Mouse (Mus musculus) brown adipose tissue, adult 24 weeks (tissue): ENCODE measurements around the gene Psmb8. TPM values are rescaled to one million over a fixed set of nuclear protein-coding genes. Genes with fewer than 3 reads are reported as not detected.
A peak's percentile ranks its signal among the peaks of the same experiment; 100 is the strongest.

Experiments used
- H3K27ac ChIP-seq: fragments of 200-500 bp; replicated peaks from 2 replicates; pipeline ENCODE4 v1.5.1; 2012; ENCODE audit warnings: low read depth, mild to moderate bottlenecking, low read length
- H3K4me1 ChIP-seq: fragments of 200-500 bp; 2 replicates; pipeline ENCODE4 v1.6.1; 2012; ENCODE audit warnings: low read length, mixed read lengths; ENCODE audit not compliant: control insufficient read depth, insufficient read depth, insufficient read length
- H3K4me3 ChIP-seq: fragments of 200-500 bp; 2 replicates; pipeline ENCODE4 v1.5.1; 2012; ENCODE audit warnings: low read depth, mild to moderate bottlenecking, low read length, moderate library complexity; ENCODE audit not compliant: insufficient read depth
- polyA plus RNA-seq: library from polyadenylated mRNA; stranded (reverse); fragments of >200 nt; gene quantifications from 2 replicates; pipeline ENCODE4 v1.2.4, GENCODE M21; 2012; ENCODE audit not compliant: missing spikeins, insufficient read depth, insufficient read length

The Psmb8 gene
- polyA plus RNA-seq, 1 experiment = 20.2 TPM

DNA sequence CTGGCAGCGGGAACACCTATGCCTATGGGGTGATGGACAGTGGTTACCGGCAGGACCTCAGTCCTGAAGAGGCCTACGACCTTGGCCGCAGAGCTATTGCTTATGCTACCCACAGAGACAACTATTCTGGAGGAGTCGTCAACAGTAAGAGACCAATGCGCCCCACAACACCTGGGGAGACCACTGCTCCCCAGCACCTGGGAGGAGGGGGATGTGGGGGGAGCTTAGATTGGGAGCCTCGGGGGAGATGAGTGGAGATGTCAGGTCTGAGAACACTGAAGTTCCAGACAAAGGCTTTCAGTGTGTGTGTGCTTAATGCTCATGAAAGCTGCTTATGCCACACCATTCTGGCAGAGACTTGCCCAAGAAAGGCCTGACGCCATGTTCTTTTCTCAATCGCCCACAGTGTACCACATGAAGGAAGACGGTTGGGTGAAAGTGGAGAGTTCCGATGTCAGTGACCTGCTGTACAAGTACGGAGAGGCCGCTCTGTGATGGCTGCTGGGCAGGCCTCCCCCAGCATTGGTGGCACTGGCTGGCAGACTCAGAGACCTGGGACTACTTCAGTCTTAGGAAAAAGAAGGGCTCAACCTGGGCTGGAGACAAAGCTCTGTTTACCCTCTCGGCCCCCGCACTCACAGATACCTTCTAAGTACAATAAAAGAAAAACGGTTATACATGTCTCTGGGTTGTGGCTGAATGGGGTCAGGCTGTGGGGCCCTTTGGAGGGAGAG, 3.4 kb downstream of the Psmb8 start:
- Histone ChIP-seq H3K4me3 (no peak overlapping the region), H3K27ac (no peak overlapping the region), H3K4me1 (no peaks in the 10 kb centered on the region; the same call in 1 of the 2 replicates)

GRCm38 (mm10) chr17:34201506-34202055, 4.1 kb downstream of the Psmb8 start:
- Histone ChIP-seq H3K27ac (no peak overlapping the region), H3K4me1 (no peaks in the 10 kb centered on the region; the same call in 1 of the 2 replicates), H3K4me3 (no peak overlapping the region)

- H3K27ac ChIP-seq = no peak overlapping the region
- H3K4me1 ChIP-seq = no peaks in the 10 kb centered on the region; the same call in 1 of the 2 replicates
- no peak overlapping the region for H3K4me3 ChIP-seq
Observed at GRCm38 (mm10) chr17:34202760-34203442, 5.4 kb downstream of the Psmb8 start.

DNA sequence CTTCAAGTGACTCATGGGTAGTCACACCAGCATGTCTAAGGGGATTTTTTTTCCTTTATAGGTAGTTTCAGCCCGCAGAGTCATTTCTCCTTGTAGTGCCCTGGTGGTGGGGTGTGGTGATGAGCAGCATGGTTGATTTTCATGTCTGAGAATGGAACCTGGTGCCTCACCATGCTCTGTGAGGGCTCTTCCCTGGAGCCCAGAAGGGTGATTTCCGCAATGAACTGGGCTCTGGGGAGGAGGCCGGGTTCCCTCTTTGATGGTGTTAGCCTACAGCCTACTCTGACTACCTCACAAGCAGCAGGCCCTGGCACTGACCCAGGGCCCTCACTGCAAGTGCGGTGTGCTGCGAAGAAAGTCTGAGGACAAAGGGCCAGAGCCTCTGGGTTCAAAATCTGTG, 5.9 kb downstream of the Psmb8 start, which contains the start of gene Tap2:
Tap2 (plus strand) TSS at position 84 of the 400 bp plus-strand sequence.
- peak within 1 kb of the TSS; percentile 100 for H3K4me3 ChIP-seq
- peak within 1 kb of the TSS; percentile 95 for H3K27ac ChIP-seq
- H3K4me1 ChIP-seq = no peaks in the 10 kb centered on the region; the same call in 1 of the 2 replicates

- peak overlapping the region; percentile 100 for H3K4me3 ChIP-seq
- H3K4me1 ChIP-seq = no peaks in the 10 kb centered on the region
Observed at GRCm38 (mm10) chr17:34204303-34205010, 6.9 kb downstream of the Psmb8 start.

DNA sequence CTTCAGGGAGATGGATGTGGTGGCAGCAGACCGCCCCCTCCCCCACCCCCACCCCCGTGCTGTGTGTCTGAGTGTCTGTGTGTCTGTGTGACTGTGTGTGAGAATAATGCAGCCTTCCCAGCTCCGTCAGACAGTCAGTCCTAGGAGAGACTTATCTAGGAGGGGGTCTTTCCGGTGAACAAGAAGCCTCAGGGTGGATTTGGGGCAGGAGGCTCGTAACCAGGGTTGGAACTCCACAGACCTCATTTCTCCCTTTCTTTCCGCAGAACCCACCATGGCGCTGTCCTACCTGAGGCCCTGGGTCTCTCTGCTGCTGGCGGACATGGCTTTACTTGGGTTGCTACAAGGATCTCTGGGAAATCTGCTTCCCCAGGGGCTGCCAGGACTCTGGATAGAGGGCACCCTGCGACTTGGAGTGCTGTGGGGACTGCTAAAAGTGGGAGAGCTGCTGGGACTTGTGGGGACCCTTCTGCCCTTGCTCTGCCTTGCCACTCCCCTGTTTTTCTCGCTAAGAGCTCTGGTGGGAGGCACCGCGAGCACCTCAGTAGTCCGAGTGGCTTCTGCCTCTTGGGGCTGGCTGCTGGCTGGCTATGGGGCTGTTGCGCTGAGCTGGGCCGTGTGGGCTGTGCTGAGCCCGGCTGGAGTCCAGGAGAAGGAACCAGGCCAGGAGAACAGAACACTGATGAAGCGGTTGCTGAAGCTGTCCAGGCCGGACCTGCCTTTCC, 7.7 kb downstream of the Psmb8 start:
- no peaks in the 10 kb centered on the region for H3K4me1 ChIP-seq
- H3K4me3 ChIP-seq = peak overlapping the region; percentile 100
- H3K27ac ChIP-seq = peak overlapping the region; percentile 95

More at GRCm38 (mm10) chr17:34204303-34205010, 6.9 kb downstream of the Psmb8 start:
- peak overlapping the region; percentile 95 for H3K27ac ChIP-seq

DNA sequence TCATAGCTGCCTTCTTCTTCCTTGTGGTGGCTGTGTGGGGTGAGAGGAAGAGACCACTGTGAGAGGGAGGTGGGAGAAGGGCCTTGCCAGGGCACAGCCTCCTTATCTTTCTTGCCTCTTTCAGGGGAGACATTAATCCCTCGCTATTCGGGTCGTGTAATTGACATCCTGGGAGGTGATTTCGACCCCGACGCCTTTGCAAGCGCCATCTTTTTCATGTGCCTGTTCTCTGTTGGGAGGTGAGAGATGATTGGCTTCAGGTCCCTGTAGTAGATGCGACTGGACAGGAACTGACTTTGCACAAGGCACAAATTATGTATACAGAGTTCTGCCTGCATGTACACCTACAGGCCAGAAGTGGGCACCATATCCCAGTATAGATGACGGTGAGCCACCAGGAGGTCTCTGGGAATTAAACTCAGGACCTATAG, 8.2 kb downstream of the Psmb8 start:
- Histone ChIP-seq H3K27ac (peak overlapping the region; percentile 63), H3K4me3 (peak overlapping the region; percentile 100), H3K4me1 (no peaks in the 10 kb centered on the region)

- no peaks in the 10 kb centered on the region for H3K4me1 ChIP-seq
- no peak overlapping the region for H3K27ac ChIP-seq
- no peak overlapping the region for H3K4me3 ChIP-seq
Observed at GRCm38 (mm10) chr17:34206731-34207130, 9.2 kb downstream of the Psmb8 start.

- H3K4me3 ChIP-seq = no peak overlapping the region
- H3K27ac ChIP-seq = no peak overlapping the region
- no peaks in the 10 kb centered on the region for H3K4me1 ChIP-seq
Observed at GRCm38 (mm10) chr17:34207456-34207855, 9.9 kb downstream of the Psmb8 start.

DNA sequence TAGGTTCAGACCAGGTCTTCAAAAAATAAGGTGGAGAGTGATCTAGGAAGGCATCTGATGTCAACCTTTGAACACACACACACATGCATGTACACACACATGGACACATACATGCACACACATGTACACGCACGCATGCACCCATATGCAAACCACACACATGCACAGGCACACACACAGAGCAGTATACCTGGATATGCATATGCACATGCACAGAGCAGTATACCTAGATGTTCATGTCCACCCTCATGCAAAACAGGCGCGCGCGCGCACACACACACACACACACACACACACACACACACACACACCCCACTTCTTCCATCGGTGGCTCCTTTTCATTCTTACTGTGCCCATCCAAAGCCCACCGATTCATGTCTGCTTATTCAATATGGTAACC, 10.3 kb downstream of the Psmb8 start:
- H3K4me3 ChIP-seq = no peak overlapping the region
- no peak overlapping the region for H3K27ac ChIP-seq
- H3K4me1 ChIP-seq = no peaks in the 10 kb centered on the region

GRCm38 (mm10) chr17:34208421-34208820, 10.9 kb downstream of the Psmb8 start:
- H3K4me1 ChIP-seq = no peaks in the 10 kb centered on the region
- H3K27ac ChIP-seq = no peak overlapping the region
- no peak overlapping the region for H3K4me3 ChIP-seq

GRCm38 (mm10) chr17:34209680-34210079, 12.2 kb downstream of the Psmb8 start:
- Histone ChIP-seq H3K4me1 (no peaks in the 10 kb centered on the region), H3K27ac (no peak overlapping the region), H3K4me3 (no peak overlapping the region)

- H3K27ac ChIP-seq = no peak overlapping the region
- no peak overlapping the region for H3K4me3 ChIP-seq
- H3K4me1 ChIP-seq = no peaks in the 10 kb centered on the region
Observed at GRCm38 (mm10) chr17:34210599-34210998, 13.1 kb downstream of the Psmb8 start.

- no peak overlapping the region for H3K27ac ChIP-seq
- no peak overlapping the region for H3K4me3 ChIP-seq
- H3K4me1 ChIP-seq = no peaks in the 10 kb centered on the region
Observed at GRCm38 (mm10) chr17:34211746-34212365, 14.3 kb downstream of the Psmb8 start.
